Mouse (Mus musculus): ENCODE results near the gene Lrp4.

DNA sequence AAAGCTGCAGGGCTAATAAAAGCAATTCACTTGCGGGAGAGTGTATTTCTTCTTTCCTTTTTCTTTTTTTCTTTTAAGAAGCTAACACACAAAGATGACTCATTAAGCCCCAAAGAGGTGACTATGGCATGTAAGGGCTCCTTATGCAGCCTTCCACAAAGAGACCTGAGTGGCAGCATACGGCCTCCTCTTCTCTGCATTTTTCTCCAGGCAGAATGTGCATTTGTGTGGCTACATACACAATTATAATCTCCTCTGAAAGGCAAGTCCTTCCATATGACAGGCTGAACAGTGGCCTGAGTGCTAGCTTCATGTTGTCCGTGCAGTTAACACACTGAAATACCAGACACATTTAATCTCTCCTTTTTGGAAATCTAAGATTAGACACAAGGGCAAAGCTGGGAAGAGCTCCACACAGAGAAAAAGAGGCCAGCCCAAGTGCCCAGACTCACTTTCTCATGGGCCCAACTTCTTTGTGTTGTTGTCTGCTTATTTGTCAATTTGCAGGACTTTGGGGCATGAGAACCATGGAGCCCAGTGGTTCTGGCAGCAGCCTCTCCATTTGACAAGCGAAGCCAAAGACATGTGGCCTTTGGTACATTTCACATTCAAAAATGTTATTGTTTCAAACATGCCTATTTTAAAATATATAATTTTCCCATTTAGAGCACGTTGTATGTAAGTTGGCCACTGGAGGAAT lies 20.0 kb upstream of the Lrp4 start:
- no peak for TF ChIP-seq CTCF (IDR thresholded peaks at IDR 0.05; ENCODE audit: extremely low read depth, insufficient read length, insufficient replicate concordance, low read depth, low read length)
- TF ChIP-seq POLR2A (IDR thresholded peaks at IDR 0.05; ENCODE audit: low read depth, low read length) = no peak
